Mouse (Mus musculus): ENCODE results near the gene Pqlc3.

- no peak for TF ChIP-seq REST (IDR thresholded peaks at IDR 0.05; ENCODE audit: insufficient read depth, insufficient read length)
- TF ChIP-seq POLR2A (IDR thresholded peaks at IDR 0.05; ENCODE audit: insufficient read length, low read depth) = no peak
- no peak for TF ChIP-seq TCF12 (IDR thresholded peaks at IDR 0.05; ENCODE audit: insufficient read depth, poor library complexity, severe bottlenecking)
- TF ChIP-seq MAX (IDR thresholded peaks at IDR 0.05; ENCODE audit: low read depth) = no peak
- TF ChIP-seq POLR2AphosphoS2 (IDR thresholded peaks at IDR 0.05; ENCODE audit: insufficient read length, low read depth) = no peak
- TF ChIP-seq SRF (IDR thresholded peaks at IDR 0.05; ENCODE audit: control insufficient read depth, insufficient read length, low read depth) = no peak
- TF ChIP-seq CEBPB (IDR thresholded peaks at IDR 0.05; ENCODE audit: insufficient read depth, poor library complexity, severe bottlenecking) = no peak
- TF ChIP-seq USF1 (IDR thresholded peaks at IDR 0.05; ENCODE audit: low read depth) = no peak
- TF ChIP-seq E2F4 (IDR thresholded peaks at IDR 0.05; ENCODE audit: insufficient read depth) = no peak
- TF ChIP-seq MYOG (IDR thresholded peaks at IDR 0.05; ENCODE audit: control insufficient read depth in 1 of 3, insufficient read depth in 1 of 3, insufficient read length in 2 of 3, low read depth in 2 of 3) = no peak
- no peak for TF ChIP-seq TCF3 (IDR thresholded peaks at IDR 0.05; ENCODE audit: insufficient read length, low read depth)
- no peak for TF ChIP-seq MYOD1 (IDR thresholded peaks at IDR 0.05; ENCODE audit: control insufficient read depth in 1 of 3, insufficient read length in 2 of 3, low read depth in 2 of 3)
These were observed 34.5 kb upstream of the Pqlc3 start for GRCm38 (mm10) chr12:17034671-17035070.

Data from myocyte (in vitro differentiated cells).